ENCODE assay signal across 9 mouse cellular contexts in genomic region chr3:28543380-28543984, GRCm38 (mm10).
DNase-seq lines count a peak whose midpoint lies in the region; ATAC-seq and TF ChIP-seq lines count a peak whose summit lies in the region.
"Had no signal": no experiment of that assay in that cellular context is flagged by ENCODE, and none has a peak within 500 bp of the region (broad histone marks: within the 10 kb centered on the region; RNA-seq: fewer than 3 reads in every experiment).

No protein-coding gene starts in this region.

- TF ChIP-seq CTCF in kidney, adult 2 months (conservative IDR thresholded peaks at IDR 0.05; ENCODE audit: insufficient read depth, insufficient read length, low read depth, low read length) = peak; percentile 71

- 60% methylated on average over 10 of the region's 10 CpGs for WGBS in kidney, adult 2 months
- WGBS in kidney, embryonic 15.5 days = 74% methylated on average over 10 of the region's 10 CpGs
- 77% methylated on average over 10 of the region's 10 CpGs for WGBS in midbrain, embryonic 13.5 days

- no peaks in the 10 kb centered on the region for H3K4me1 ChIP-seq in kidney, adult 2 months (ENCODE audit: control insufficient read depth, insufficient read depth, low read length)
- no peaks in the 10 kb centered on the region for H3K4me1 ChIP-seq in kidney, embryonic 15.5 days
- H3K4me1 ChIP-seq in midbrain, embryonic 13.5 days (replicated peaks) = peaks cover 2% of the 10 kb centered on the region; the same call in 1 of the 2 replicates
- H3K4me1 ChIP-seq: embryonic facial prominence, embryonic 12.5 days had no signal

- peak; percentile 23 for DNase-seq in kidney, adult 2 months
- peak; percentile 17 for DNase-seq in ES-CJ7 (ENCODE audit: low read depth, low spot score)
- peak; percentile 40 for DNase-seq in adrenal gland, adult 8-10 months
- DNase-seq in heart, postnatal 10 days = peak; percentile 49 to 54
- no peak for DNase-seq in frontal cortex, adult 2 months (ENCODE audit: extremely low spot score in 1 of 2, low spot score in 1 of 2)
- no peak for DNase-seq in ovary, adult 18-20 months (ENCODE audit: low spot score)

- H3K4me3 ChIP-seq in kidney, adult 2 months (ENCODE audit: insufficient read depth, low read depth, low read length) = no peak overlapping the region
- no peak overlapping the region for H3K4me3 ChIP-seq in kidney, embryonic 15.5 days (replicated peaks)
- no peak overlapping the region for H3K4me3 ChIP-seq in midbrain, embryonic 13.5 days (replicated peaks)
- H3K4me3 ChIP-seq: embryonic facial prominence, embryonic 12.5 days had no signal

- no peak for TF ChIP-seq POLR2A in kidney, adult 2 months (IDR thresholded peaks at IDR 0.05; ENCODE audit: low read depth, low read length)

- H3K9ac ChIP-seq in kidney, embryonic 15.5 days = no peak overlapping the region
- H3K9ac ChIP-seq in midbrain, embryonic 13.5 days (replicated peaks) = no peak overlapping the region
- H3K9ac ChIP-seq: embryonic facial prominence, embryonic 12.5 days had no signal

- no peaks in the 10 kb centered on the region for H3K27me3 ChIP-seq in kidney, adult 2 months (replicated peaks; ENCODE audit: control insufficient read depth, insufficient read depth, low read length)
- H3K27me3 ChIP-seq in kidney, embryonic 15.5 days = no peaks in the 10 kb centered on the region
- no peaks in the 10 kb centered on the region for H3K27me3 ChIP-seq in midbrain, embryonic 13.5 days
- H3K27me3 ChIP-seq: embryonic facial prominence, embryonic 12.5 days had no signal

- no peak overlapping the region for H3K27ac ChIP-seq in kidney, adult 2 months (ENCODE audit: insufficient read depth, low read depth, low read length)
- no peak overlapping the region for H3K27ac ChIP-seq in kidney, embryonic 15.5 days
- H3K27ac ChIP-seq in midbrain, embryonic 13.5 days = no peak overlapping the region
- H3K27ac ChIP-seq: embryonic facial prominence, embryonic 12.5 days had no signal

- intact Hi-C loops in heart, postnatal 10 days (cut with DNase I) = loop anchor here (1.0 kb wide), 1 partner anchor 378 kb away; no protein-coding TSS in a partner anchor

- no peaks in the 10 kb centered on the region for H3K9me3 ChIP-seq in kidney, embryonic 15.5 days (replicated peaks)
- no peaks in the 10 kb centered on the region for H3K9me3 ChIP-seq in midbrain, embryonic 13.5 days
- H3K9me3 ChIP-seq: embryonic facial prominence, embryonic 12.5 days had no signal

- no peak for ATAC-seq in kidney, embryonic 15.5 days (replicated peaks; ENCODE audit: low FRiP score)
- 0 out of 2 replicates have a peak, but pooled peaks have one; percentile 48 for ATAC-seq in midbrain, embryonic 13.5 days

- no peaks in the 10 kb centered on the region for H3K36me3 ChIP-seq in kidney, adult 2 months (ENCODE audit: control insufficient read depth, insufficient read depth, low read length)
- H3K36me3 ChIP-seq in kidney, embryonic 15.5 days = no peaks in the 10 kb centered on the region
- H3K36me3 ChIP-seq in midbrain, embryonic 13.5 days = peaks cover 15% of the 10 kb centered on the region
- H3K36me3 ChIP-seq: embryonic facial prominence, embryonic 12.5 days had no signal

- H3K4me2 ChIP-seq in kidney, embryonic 15.5 days = no peak overlapping the region
- no peak overlapping the region for H3K4me2 ChIP-seq in midbrain, embryonic 13.5 days (replicated peaks)
- H3K4me2 ChIP-seq: embryonic facial prominence, embryonic 12.5 days had no signal

Comparison
In these comparisons a context has a peak if more than half of its experiments do, and no peak if none do; other contexts are left out.
1. DNase-seq: peak in kidney, adult 2 months (single experiment), ES-CJ7 (single experiment), adrenal gland, adult 8-10 months (single experiment) and heart, postnatal 10 days (2 of 2); none in frontal cortex, adult 2 months (0 of 2) and ovary, adult 18-20 months (single experiment).